Mouse (Mus musculus): ENCODE data around the gene P2ry2.

DNA sequence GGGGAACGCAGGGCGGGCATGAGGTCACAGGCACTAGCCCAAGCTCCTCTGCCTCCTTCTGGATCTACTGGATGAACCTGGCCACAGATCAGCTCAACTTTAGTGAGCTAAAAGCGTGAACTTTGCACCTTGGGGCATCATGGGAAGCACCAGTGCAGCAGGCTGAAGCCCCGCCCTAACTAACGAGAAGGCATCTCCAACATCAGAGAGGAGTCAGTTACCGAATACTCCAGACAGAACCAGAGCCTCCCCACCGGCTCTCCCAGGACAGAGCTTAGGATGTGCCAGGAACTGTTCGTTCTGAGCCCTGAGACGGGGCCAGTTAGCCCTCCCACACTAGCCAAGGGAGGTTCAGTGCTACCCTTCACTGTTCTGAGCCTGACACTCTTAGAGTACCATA, 44.8 kb downstream of the P2ry2 start:
- no peak for TF ChIP-seq CTCF (IDR thresholded peaks at IDR 0.05; ENCODE audit: low read depth)
- TF ChIP-seq EP300 (IDR thresholded peaks at IDR 0.05; ENCODE audit: low read depth): no peak

Data from liver, postnatal 0 days (tissue).